Mouse (Mus musculus) stomach, adult 2 months (tissue): ENCODE data around the gene Gtsf1. TPM values are rescaled to one million over a fixed set of nuclear protein-coding genes. Genes with fewer than 3 reads are reported as not detected.

Experiments used
- polyA plus RNA-seq: library from polyadenylated mRNA; depleted of rRNA; stranded (reverse); fragments of >200 nt; gene quantifications from 2 replicates; pipeline ENCODE4 v1.2.3, GENCODE M21; 2012; rRNA removed

The Gtsf1 gene
- not detected in 2 replicates for polyA plus RNA-seq

GRCm38 (mm10) chr15:103430241-103430640, at the start of gene Gtsf1:
TSS of gene Gtsf1 (minus strand) at chr15:103430470.

DNA sequence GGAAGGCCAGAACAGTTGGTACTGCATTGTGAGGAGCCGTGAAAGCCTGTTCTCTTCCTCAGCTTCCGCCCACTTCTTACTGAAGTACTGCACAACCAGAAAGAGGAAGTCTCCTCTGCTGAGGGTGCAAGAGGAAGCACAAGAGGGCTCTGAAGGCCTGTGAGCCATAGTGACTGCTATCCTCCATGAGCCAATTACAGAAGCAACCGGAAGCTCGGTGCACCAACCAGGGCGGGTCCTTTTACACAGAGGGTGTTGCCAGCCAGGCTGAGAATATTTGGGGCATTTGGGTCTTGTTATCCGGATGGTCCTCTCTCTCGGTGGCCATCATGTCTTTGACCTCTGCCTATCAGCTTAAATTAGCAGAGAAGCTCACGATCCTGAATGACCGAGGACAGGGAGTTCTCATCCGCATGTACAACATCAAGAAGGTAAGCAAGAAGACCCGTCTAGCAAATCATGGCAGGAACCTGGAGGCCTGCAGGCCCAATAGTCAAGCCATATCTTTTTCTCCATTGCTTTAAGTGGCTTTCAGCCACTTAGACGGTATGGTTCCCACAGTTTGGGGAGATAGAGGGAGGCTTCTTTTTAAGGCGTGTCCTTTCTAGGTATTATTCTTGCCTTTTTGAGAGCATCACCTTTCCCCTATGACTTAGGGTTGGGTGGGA, 23.4 kb upstream of the Gtsf1 start, which contains the start of gene Nckap1l:
TSS of gene Nckap1l (plus strand) at position 244 of the 668 bp plus-strand sequence.

DNA sequence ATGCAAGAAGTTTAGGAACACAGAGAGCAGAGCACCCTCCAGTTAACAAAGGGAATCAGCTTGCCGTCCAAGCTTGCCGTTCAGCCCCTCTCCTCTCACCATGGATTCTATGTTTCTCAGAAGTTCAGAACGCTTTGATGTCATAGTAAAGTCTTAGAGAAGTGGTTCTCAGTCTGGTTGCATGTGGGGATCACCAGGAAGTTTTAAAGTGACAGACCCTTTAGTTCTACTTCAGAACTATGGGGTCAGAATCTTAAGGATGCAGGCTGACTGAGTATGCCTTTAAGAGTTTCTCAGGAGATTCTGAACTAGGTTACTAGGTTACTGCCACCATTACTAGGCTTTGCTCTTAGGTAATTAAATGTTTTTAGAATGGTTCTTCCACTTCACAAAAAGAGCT, 18.1 kb upstream of the Gtsf1 start, which contains the start of gene Gtsf2:
TSS of gene Gtsf2 (minus strand) at position 101 of the 400 bp plus-strand sequence.

DNA sequence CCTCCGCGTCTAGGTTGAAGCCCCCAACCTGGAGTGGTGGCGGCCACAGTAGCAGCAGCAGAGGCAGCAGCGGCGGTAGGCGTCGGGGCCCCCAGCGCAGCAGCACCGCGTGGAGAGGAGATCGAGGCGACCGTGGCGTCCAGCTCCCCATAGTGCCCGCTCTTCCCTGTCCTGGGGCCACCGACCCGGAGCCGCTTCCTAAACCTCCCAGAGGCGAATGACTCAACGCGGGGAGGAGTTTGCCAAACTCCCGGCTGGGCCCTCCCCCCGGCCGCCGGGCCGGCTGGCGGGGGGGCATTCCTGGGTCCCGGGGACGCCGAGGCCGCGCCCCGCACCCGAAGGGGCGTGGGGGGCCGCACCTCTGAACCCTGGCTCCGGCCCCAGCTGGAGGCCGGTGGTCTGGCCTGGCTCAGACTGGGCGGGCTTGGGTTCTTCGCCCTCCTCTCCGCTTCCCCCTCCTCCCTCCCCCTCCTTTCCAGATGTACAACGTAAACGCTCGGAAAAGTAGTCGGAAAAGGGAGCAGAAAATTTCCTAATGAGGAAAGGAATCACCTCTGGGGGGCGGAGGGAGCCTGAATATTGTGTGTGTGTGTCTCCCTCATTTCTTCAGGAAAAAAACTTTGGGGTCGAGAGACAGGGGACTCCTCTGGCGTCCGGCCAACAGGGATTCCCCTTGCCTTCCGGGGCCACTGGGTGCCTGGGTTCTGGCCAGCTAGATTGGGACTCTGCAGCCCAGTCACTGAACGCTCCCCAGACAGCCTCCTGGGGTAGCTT, 63.7 kb downstream of the Gtsf1 start, which contains the start of gene Itga5:
TSS of gene Itga5 (minus strand) at position 388 of the 774 bp plus-strand sequence.

Other genes with a start within 250 kb of the Gtsf1 start
- 1.5 and 2.3 TPM in 2 replicates for gene Cbx5, start 190.7 kb downstream of the Gtsf1 start, polyA plus RNA-seq
- 5.3 and 6.8 TPM in 2 replicates for gene Hnrnpa1, start 190.0 kb downstream of the Gtsf1 start, polyA plus RNA-seq
- gene Nfe2, start 172.1 kb downstream of the Gtsf1 start, polyA plus RNA-seq, result 0.65 and 1.6 TPM in 2 replicates
- gene Copz1, start 157.8 kb downstream of the Gtsf1 start, polyA plus RNA-seq, result 35.6 and 44.6 TPM in 2 replicates
- gene Gpr84, start 119.9 kb downstream of the Gtsf1 start, polyA plus RNA-seq, result 0.05 and 0.16 TPM in 2 replicates
- 15.1 and 16.0 TPM in 2 replicates for gene Zfp385a, start 90.4 kb downstream of the Gtsf1 start, polyA plus RNA-seq
- 19.0 and 23.6 TPM in 2 replicates for gene Itga5, start 63.7 kb downstream of the Gtsf1 start, polyA plus RNA-seq
- not detected in 2 replicates for gene Gtsf2, start 18.0 kb upstream of the Gtsf1 start, polyA plus RNA-seq
- gene Nckap1l, start 23.3 kb upstream of the Gtsf1 start, polyA plus RNA-seq, result 1.6 and 2.1 TPM in 2 replicates
- gene Pde1b, start 72.6 kb upstream of the Gtsf1 start, polyA plus RNA-seq, result 3.6 and 3.7 TPM in 2 replicates
- gene Ppp1r1a, start 107.5 kb upstream of the Gtsf1 start, polyA plus RNA-seq, result 2.9 and 7.2 TPM in 2 replicates
- gene Glycam1, start 134.6 kb upstream of the Gtsf1 start, polyA plus RNA-seq, result not detected in 2 replicates